Mouse (Mus musculus) small intestine, adult 2 months (tissue): ENCODE measurements around the gene Calr.

Experiments used
- CTCF ChIP-seq: fragments of 200-500 bp; IDR thresholded peaks from 2 replicates; pipeline ENCODE4 v1.5.1; 2012; ENCODE audit warnings: low read depth, mild to moderate bottlenecking, control low read depth, inconsistent platforms, low read length, moderate library complexity, mixed read lengths; ENCODE audit not compliant: insufficient replicate concordance, insufficient read length; ENCODE audit errors: extremely low read depth
- POLR2A ChIP-seq: fragments of 200-500 bp; IDR thresholded peaks from 2 replicates; pipeline ENCODE4 v1.6.1; 2012; ENCODE audit warnings: low read depth, mild to moderate bottlenecking, control low read depth, inconsistent platforms, low read length, moderate library complexity

DNA sequence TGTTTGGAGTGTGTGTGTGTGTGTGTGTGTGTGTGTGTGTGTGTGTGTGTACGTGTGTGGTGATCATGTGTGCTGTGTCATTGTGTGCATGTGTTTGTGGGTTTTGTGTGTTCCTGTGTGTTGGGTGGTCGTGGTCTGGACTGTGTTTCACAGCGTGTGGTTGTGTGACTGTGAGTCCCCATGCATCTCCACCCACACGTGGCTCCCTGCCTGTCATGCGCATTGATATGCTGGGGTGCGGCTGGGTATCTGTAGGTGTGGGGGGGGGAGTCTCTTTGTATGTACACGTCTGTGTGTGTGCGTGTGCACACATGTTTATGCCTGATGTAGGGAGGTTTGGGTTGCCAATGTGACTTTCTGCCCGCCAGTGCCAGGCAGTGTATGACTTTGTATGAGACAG is 53.6 kb downstream of the Calr start:
- TF ChIP-seq CTCF = no peak
- no peak for TF ChIP-seq POLR2A
